Mouse (Mus musculus) neutrophil, adult 5-6 weeks (primary cell): ENCODE measurements at regions not wholly inside any gene's neighbourhood (a gene's known extent, or its start where the extent isn't known, plus 50 kb on each side); places are given as distances from the start of the nearest gene placed in this dataset.
"Not testable (repeated sequence)": the region's sequence is repeated elsewhere in the genome, so short reads cannot be mapped to it uniquely, and the experiment has no call there.

ENCODE experiments used
- ATAC-seq: fragments of 151-379, 151-347 bp; 2 replicates; pipeline ENCODE4 v1.8.0; 2017; ENCODE audit warnings: mild to moderate bottlenecking, moderate TSS enrichment; ENCODE audit not compliant: insufficient number of reproducible peaks, poor library complexity, low FRiP score, severe bottlenecking; ENCODE audit errors: extremely low read depth

DNA sequence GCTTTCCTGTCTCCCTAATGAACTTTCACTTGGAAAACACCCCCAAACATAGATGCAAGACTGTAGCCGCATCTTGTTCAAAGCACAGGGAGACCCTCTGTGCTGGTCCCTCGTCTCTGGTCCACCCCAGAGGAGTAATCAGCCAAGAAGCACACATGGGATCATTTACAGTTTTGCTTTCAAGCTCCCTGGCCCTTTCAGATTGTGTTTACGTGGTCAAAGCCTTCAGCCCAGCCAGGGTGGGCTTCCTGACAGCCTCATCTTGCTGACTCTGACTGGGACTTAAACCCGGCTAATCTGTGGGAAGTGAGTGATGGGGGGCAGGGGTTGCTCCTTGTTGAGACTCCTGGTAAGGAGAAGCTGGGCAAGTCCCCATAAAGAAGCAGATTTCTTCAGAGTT lies 174.8 kb upstream of the Hes1 start:
- ATAC-seq = no peak

DNA sequence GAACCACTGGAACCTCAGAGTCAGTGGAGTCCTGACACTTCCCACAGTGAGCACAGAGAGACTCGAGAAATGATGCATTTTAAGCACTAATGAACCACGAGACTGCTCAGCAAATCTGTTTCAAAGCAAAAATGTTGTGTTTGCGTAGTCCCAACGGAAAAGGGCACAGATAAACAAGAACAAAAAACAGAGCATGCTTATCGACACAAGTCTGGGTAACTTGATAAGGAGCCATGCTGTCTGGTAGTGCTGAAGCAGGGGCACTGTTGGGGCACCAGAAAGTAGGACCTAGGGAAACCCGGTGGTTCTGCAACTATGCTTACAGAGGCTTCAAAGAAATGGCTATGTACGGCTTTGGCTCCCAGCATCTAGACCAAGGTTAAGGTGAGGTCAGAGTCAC lies 172.7 kb upstream of the Hes1 start:
- ATAC-seq = no peak

- no peak for ATAC-seq
Observed at GRCm38 (mm10) chr16:29893871-29894828, 170.0 kb upstream of the Hes1 start.

DNA sequence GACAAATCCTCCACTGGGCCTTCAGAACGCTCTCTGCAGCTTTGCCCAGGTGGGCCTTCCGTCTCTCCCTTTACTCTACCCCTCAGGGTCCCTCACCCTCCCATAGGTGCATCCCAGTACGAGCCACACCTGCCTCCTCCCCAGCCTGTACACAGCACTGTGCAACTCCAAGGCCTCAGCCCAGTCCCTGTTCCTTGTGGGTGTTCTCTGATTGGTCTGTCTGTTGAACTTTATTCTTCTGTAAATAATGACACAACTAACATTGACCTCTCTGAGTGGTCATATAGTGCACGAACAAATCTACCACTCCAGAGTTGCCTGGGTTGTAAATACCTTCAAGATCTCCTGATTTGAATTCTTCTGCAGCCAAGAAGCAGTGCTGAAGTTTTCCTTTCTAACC lies 167.8 kb upstream of the Hes1 start:
- no peak for ATAC-seq

DNA sequence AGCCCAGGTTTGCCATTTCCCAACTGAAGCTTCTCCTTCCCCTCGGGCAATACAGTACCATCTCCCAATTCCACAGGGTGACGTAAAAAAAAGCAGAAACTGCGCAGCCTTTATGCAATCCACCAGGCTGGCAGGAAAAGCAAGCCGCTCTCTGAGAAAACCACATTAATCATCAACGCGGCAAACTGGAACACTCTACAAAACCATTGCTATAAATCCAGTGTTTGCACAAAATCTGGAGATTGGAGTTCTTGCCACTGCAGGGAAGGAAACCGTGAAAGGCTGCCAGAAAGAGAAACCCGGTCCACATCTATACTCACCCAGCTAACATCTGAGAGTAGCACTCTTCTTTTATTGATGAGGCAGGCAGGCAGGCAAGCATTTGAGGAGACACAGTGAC lies 160.7 kb upstream of the Hes1 start:
- ATAC-seq = no peak

GRCm38 (mm10) chr16:29904183-29904775 lies 159.9 kb upstream of the Hes1 start:
- no peak for ATAC-seq

DNA sequence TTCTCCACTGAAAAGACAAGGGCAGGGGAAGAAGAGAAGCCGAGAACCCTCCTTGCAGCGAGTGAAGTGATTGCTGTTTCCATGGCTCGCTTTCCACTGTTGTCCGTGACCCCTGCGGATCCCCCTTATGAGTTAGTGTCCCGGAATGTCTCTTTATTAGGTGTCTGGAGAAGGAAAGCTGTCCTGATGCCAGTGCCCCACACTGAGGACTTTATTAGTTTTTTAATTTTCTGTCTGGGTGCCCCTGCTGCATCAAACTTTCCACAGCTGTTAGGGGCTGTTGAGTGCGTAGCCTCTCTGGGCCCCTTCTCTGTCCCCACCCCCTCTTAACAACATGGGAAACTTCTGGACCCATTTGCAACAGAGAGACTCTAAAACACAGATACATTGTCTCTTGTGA lies 156.9 kb upstream of the Hes1 start:
- ATAC-seq = no peak

GRCm38 (mm10) chr16:29908031-29908430 lies 156.2 kb upstream of the Hes1 start:
- no peak for ATAC-seq

DNA sequence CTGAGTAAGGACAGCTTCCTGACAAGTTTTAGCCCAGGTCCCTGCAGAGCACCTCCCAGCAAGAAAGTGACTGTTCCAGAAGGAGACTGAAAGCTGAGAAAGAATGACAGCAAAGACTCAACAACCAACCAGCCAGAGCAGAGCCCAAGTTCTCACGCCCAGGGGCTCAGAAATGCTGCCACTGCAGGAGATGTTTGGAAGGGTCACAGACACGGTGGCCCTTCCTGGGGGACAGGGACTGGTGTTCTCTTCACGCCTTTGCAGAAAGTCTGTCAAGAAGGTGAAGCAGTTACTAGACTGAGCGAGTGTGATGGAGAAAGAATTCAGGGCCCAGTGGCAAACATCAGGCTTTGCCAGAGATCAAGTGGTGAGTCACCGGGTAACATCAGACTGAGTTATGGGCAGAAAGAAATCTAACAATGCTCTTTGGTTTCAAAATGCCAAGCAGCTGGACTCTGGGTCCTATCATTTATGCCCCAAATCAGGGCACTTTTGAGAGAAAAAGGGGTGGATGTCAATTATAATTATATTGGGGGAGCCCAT lies 154.2 kb upstream of the Hes1 start:
- no peak for ATAC-seq

DNA sequence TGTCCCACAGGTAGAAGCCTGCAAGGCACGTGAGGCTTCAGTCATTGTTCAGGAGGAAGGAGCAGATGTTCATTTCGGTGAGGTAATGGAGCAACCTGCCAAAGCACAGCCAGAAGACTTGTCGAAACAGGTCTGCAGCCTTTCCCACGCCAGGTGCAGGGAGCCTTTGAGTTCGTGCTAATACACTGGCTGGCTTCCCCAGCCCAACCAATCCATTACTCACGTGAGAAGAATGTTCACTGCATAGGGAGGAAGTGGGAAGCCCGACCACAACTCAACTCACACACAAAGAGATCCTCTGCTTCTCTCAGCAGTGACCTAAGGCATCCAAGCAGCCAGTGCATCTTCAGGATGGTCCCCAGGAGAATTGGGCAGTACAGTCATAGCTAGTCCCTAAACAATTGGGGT lies 153.0 kb upstream of the Hes1 start:
- ATAC-seq = no peak

GRCm38 (mm10) chr16:29913357-29914010 lies 150.7 kb upstream of the Hes1 start:
- ATAC-seq = no peak

DNA sequence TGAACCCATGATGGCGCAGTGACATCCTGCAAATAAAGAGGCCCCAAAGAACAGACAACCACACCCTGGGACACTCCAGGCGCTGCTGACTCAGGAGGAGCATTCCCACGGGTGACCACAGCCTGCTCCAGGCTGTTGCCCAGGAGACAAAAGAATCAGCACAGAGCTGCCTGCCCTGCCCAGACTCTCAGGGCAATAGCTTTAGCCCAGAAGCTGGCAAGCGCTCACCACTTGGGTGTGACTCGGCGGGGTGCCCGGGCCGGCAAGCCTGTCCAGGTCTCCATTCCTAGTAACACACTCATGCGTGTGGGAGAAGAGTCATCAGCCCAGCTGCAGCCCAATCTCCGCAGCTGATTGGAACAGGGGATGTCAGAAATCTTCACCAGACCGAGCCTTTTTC lies 148.8 kb upstream of the Hes1 start:
- no peak for ATAC-seq

- ATAC-seq = no peak
Observed at GRCm38 (mm10) chr16:29917989-29918388, 146.2 kb upstream of the Hes1 start.

DNA sequence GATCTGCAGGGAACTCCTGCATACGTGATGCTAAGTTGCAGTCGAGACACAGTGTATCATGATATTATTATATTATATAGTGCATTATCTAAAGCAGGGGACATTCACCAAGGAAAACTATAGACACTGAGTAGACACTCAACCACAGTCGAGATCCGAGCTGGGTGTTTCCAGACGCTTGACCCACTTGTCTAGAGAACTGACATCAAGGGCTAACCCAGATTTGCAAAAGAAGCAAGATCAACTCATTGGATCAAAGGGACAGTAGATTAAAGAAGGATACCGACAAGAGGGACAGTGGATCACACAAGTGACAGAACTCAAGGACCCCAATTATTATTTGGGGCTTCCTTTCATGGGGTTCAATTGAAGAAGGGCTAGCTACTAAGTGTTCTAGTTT lies 145.8 kb upstream of the Hes1 start:
- ATAC-seq = no peak

DNA sequence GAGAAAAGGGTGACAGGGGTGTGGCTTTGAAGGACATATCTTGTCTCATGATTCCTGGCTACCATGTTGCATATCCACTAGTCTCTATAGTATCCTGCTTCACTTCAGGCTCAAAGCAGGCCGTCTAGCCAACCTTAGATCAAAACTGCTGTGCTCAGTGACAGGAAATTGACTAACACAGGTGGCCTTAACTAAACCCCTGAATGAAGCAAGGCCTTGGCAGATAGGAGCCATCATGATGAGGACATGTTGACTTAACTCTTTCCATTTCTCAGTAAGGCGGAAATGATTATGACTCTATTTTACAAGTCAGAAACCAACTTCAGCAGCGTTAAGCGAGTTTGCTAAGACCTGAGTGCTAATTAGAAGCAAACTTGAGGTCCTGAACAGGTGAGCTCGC lies 143.2 kb upstream of the Hes1 start:
- ATAC-seq = no peak

GRCm38 (mm10) chr16:29921385-29921784 lies 142.8 kb upstream of the Hes1 start:
- no peak for ATAC-seq

- not testable (repeated sequence) for ATAC-seq
Observed at GRCm38 (mm10) chr16:29927276-29927675, 136.9 kb upstream of the Hes1 start.

DNA sequence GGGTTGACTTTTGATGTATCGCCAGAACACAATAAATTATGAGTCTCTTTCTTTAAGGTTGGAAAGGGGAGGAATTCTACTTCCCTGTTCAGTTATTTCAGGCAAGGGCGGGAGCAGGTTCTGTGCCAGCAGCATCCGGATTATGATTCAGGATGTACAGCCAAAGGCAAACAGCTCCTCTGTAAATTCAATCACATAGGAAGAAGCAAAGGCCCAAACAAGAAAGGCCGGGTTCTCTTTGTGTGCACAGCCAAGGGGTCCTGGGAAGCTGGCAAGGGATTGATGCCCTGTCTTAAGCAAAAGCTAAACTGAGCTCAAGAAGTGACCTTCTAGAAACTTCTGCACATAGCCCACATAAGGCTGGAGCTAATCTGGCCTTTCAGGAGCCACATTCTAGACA lies 135.9 kb upstream of the Hes1 start:
- no peak for ATAC-seq

GRCm38 (mm10) chr16:29931746-29932351 lies 132.3 kb upstream of the Hes1 start:
- ATAC-seq = no peak
